Mouse (Mus musculus): ENCODE measurements around the gene Nfe2.
A peak's percentile ranks its signal among the peaks of the same experiment; 100 is the strongest.
"Not testable (repeated sequence)": the region's sequence is repeated elsewhere in the genome, so short reads cannot be mapped to it uniquely, and the experiment has no call there.

Nfe2 gene

GRCm38 (mm10) chr15:103250195-103250740, 7.9 kb downstream of the Nfe2 start:
- DNase-seq (ENCODE audit: low read depth): peak; percentile 79

- DNase-seq (ENCODE audit: low read depth): not testable (repeated sequence)
Measured at GRCm38 (mm10) chr15:103249511-103249910, 8.7 kb downstream of the Nfe2 start.

GRCm38 (mm10) chr15:103248401-103249313, 9.5 kb downstream of the Nfe2 start:
- peak; percentile 17 for DNase-seq (ENCODE audit: low read depth)

GRCm38 (mm10) chr15:103247782-103248400, 10.3 kb downstream of the Nfe2 start:
- no peak for DNase-seq (ENCODE audit: low read depth)

- DNase-seq (ENCODE audit: low read depth): no peak
Measured at GRCm38 (mm10) chr15:103247078-103247781, 11.0 kb downstream of the Nfe2 start.

GRCm38 (mm10) chr15:103245616-103246015, 12.6 kb downstream of the Nfe2 start:
- no peak for DNase-seq (ENCODE audit: low read depth)

- no peak for DNase-seq (ENCODE audit: low read depth)
Measured at GRCm38 (mm10) chr15:103242885-103243284, 15.3 kb downstream of the Nfe2 start.

GRCm38 (mm10) chr15:103241071-103242018, 16.9 kb downstream of the Nfe2 start:
- peak; percentile 56 for DNase-seq (ENCODE audit: low read depth)

GRCm38 (mm10) chr15:103240160-103241028, 17.8 kb downstream of the Nfe2 start, which contains the start of gene Hnrnpa1:
Gene Hnrnpa1, plus strand, starts transcription at chr15:103240432.
- peak; percentile 99 for DNase-seq (ENCODE audit: low read depth)

GRCm38 (mm10) chr15:103239685-103240159, 18.5 kb downstream of the Nfe2 start, which contains the start of gene Cbx5:
Gene Cbx5, minus strand, starts transcription at chr15:103239816.
- DNase-seq (ENCODE audit: low read depth): peak; percentile 99

GRCm38 (mm10) chr15:103239130-103239684, 19.0 kb downstream of the Nfe2 start:
- DNase-seq (ENCODE audit: low read depth): peak; percentile 96

- no peak for DNase-seq (ENCODE audit: low read depth)
Measured at GRCm38 (mm10) chr15:103237295-103237694, 20.9 kb downstream of the Nfe2 start.

- no peak for DNase-seq (ENCODE audit: low read depth)
Measured at GRCm38 (mm10) chr15:103233119-103233518, 25.1 kb downstream of the Nfe2 start.

- DNase-seq (ENCODE audit: low read depth): no peak
Measured at GRCm38 (mm10) chr15:103228904-103229303, 29.3 kb downstream of the Nfe2 start.

GRCm38 (mm10) chr15:103227572-103227971, 30.6 kb downstream of the Nfe2 start:
- no peak for DNase-seq (ENCODE audit: low read depth)

GRCm38 (mm10) chr15:103227022-103227421, 31.2 kb downstream of the Nfe2 start:
- no peak for DNase-seq (ENCODE audit: low read depth)

- DNase-seq (ENCODE audit: low read depth): no peak
Measured at GRCm38 (mm10) chr15:103224161-103224560, 34.0 kb downstream of the Nfe2 start.

- DNase-seq (ENCODE audit: low read depth): no peak
Measured at GRCm38 (mm10) chr15:103221386-103221785, 36.8 kb downstream of the Nfe2 start.

GRCm38 (mm10) chr15:103220785-103221184, 37.4 kb downstream of the Nfe2 start:
- DNase-seq (ENCODE audit: low read depth): no peak
